Mouse (Mus musculus) hindbrain, embryonic 16.5 days (tissue): Measurements from ENCODE around the gene Tagln2. TPM values are rescaled to one million over a fixed set of nuclear protein-coding genes. Genes with fewer than 3 reads are reported as not detected.

Source experiments
- polyA plus RNA-seq: library from polyadenylated mRNA; unstranded; fragments of >200 nt; fragmentation: Nextera tagmentation; extraction: Ambion mirVana; gene quantifications from 2 replicates; pipeline ENCODE4 v1.2.1, GENCODE M21; 2015

Gene Tagln2
- polyA plus RNA-seq, 1 experiment from 2014 or later, result 71.7 TPM

Other genes starting within 250 kb of the Tagln2 start
- 0.06 TPM in 1 of 2 replicates, not detected in the other for gene Atp1a4, start 241.6 kb upstream of the Tagln2 start, polyA plus RNA-seq
- gene Igsf8, start 238.4 kb upstream of the Tagln2 start, polyA plus RNA-seq, result 84.7 and 88.3 TPM in 2 replicates
- 96.7 and 102 TPM in 2 replicates for gene Atp1a2, start 202.0 kb upstream of the Tagln2 start, polyA plus RNA-seq
- 4.9 and 5.6 TPM in 2 replicates for gene Kcnj9, start 170.7 kb upstream of the Tagln2 start, polyA plus RNA-seq
- gene Kcnj10, start 158.8 kb upstream of the Tagln2 start, polyA plus RNA-seq, result 3.5 and 3.9 TPM in 2 replicates
- gene Pigm, start 123.5 kb upstream of the Tagln2 start, polyA plus RNA-seq, result 3.1 and 3.9 TPM in 2 replicates
- gene Slamf9, start 24.7 kb upstream of the Tagln2 start, polyA plus RNA-seq, result 0.11 and 0.23 TPM in 2 replicates
- 32.9 and 42.5 TPM in 2 replicates for gene Igsf9, start 18.3 kb upstream of the Tagln2 start, polyA plus RNA-seq
- 4.9 and 5.4 TPM in 2 replicates for gene Cfap45, start 20.8 kb downstream of the Tagln2 start, polyA plus RNA-seq
- gene Vsig8, start 55.9 kb downstream of the Tagln2 start, polyA plus RNA-seq, result 0.84 and 1.2 TPM in 2 replicates
- not detected in 2 replicates for gene Slamf8, start 90.5 kb downstream of the Tagln2 start, polyA plus RNA-seq
- 0.13 and 0.15 TPM in 2 replicates for gene Fcrl6, start 102.5 kb downstream of the Tagln2 start, polyA plus RNA-seq
- gene Dusp23, start 132.9 kb downstream of the Tagln2 start, polyA plus RNA-seq, result 8.4 and 9.5 TPM in 2 replicates
- 0.09 TPM in 1 of 2 replicates, not detected in the other for gene Crp, start 198.0 kb downstream of the Tagln2 start, polyA plus RNA-seq